Mouse (Mus musculus): ENCODE measurements around the gene Krt81.

GRCm38 (mm10) chr15:101455891-101456290 lies 7.7 kb downstream of the Krt81 start:
- TF ChIP-seq CTCF (IDR thresholded peaks at IDR 0.05; ENCODE audit: low read depth) (no peak), EP300 (IDR thresholded peaks at IDR 0.05; ENCODE audit: low read depth) (no peak)
